Mouse (Mus musculus) heart, adult 18-20 months (tissue): ENCODE results near the gene Hsf2bp. TPM values are rescaled to one million over a fixed set of nuclear protein-coding genes. Genes with fewer than 3 reads are reported as not detected.

ENCODE experiments used
- DNase-seq, 2 experiments: peaks; one replicate each; pipeline ENCODE4 v3.0.0; 2021 to 2022; ENCODE audit warnings: mixed read lengths in 1 of 2
- total RNA-seq, 2 experiments: library from RNA; stranded (reverse); gene quantifications; 2 replicates each; pipeline ENCODE4 v1.2.3; 2021

The Hsf2bp gene
- total RNA-seq, 2 experiments from 2014 or later: 1.2 to 1.4 TPM

DNA sequence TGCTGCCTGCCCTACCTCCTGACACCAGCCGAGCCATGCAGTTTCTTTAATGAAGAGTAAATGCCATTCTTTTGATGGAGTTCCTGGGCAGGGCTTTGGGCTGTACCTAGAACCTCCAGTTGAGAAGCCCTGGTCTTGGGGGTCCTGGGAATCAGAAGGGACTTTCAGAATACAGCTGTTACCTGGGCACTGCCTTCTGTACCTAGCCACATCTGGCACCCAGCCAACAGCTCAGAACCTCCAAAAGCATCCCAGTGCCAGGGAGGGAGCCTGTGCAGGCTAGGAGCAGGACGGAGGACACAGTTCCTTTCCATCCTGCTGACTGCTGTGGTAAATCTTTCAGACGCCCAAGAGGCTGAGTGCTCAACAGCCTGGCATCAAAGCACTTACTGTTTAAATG is 100.3 kb downstream of the Hsf2bp start:
- DNase-seq: no peak

DNA sequence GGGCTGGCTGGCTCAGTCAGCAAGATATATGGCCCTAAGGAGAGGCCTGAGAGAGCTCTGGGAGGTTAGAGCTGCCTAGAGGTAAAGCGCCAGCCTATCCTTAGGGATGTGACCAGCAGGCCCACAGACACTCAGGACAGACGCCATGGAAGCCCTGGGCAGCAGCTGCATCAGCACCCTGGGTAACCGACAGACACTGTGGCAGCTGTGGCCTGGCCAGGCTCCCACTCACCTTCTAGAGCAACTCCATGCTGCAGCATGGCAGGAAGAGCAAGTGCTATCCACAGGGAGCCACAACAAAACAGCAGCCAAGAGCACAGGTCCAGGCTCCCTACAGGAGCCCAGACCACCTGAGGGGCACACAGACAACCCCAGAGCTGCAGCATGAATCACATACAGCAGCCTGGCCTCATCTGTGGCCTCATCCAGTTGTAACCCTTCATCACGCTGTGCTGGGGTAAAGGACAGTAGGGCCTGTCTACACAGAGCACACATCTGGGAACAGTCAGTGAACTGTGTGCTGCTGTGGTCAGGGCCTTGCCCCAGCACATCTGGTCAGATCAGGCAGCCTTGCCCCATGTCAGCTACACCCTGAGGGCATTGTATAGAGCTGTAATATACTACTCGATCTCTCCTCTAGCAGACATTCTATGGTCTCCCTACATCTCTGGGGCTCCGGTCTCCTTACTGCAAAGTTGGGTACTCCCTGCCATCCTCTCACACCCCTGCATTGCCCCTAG is 100.9 kb downstream of the Hsf2bp start:
- DNase-seq: no peak

DNA sequence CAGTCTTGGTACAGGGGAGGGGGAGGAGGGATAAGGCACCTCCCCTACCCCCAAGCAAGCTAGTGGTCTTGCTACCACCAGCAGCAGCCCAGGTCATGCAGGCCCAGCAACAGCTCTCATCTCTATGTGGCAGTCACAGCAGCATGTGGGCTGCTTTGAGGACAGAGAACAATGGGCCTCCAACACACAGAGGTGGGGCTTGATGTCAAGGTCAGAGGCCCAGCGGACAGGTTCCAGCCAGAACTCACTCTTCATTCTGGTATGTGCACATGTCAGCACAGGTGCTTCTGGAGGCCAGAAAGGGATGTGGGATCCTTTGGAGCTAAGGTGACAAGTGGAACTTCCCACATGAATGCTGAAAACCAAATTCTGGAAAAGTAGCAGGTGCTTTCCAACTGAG is 102.2 kb downstream of the Hsf2bp start:
- no peak for DNase-seq

DNA sequence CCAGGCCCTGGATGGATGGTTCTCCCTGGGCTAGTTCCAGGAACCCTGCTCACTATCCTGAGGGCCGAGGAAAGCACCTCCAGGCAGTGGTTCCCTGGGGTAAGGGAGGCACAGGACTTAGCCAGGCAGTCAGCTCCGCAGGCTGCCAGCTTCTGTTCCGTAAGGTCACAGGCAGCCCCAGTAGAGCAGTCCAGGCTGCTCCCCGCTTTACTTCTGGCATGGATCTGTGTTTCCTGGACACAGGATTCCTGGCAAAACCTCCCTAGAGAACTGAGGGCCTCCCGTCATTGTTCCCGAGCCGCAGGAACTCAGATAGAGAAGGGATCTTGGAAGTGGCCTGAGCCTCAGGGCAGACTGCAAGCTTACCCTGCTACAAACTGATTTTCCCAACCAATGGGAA is 104.7 kb downstream of the Hsf2bp start:
- peak; percentile 70 to 90 for DNase-seq

DNA sequence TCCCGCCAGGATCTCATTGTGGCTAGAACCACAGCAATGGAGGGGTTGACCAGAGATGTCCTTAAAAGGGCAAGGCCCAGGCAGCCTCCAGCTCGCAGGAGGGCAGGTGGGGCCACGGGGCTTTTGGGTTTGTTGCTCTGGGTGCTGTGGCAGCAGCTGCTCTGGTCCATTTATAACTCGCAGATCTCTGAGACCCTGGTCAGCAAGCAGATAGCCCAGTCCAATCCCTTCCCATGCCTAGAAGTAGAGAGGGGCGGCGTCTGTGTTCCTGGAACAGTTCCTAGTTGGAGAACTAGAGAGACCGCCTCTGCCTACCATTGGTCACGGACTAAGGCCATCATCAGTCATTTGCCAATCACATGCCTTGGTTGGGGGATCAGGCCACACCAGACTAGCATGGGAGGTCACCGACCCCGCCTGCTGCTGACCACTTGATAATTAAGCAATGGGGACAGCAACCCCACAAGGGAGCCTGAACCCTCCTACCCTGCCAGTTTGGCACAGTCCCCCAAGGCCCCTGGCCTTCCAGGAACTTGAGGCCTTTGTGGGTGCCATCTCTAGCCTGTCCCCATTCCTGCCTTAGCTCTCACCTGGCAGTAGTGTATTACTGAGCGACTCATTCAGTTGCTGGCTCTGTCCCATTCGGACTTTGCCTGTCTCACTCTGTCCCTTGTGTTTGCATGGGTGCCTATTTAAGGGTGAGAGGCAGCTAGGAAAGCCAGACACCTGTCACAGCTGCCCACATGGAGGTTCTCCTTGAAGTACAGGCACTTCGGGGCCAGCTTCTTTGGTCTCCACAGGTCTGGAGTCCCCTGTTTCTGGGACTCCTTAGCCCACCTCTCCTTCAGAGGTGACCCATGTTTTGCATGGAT is 106.1 kb downstream of the Hsf2bp start:
- DNase-seq: no peak

DNA sequence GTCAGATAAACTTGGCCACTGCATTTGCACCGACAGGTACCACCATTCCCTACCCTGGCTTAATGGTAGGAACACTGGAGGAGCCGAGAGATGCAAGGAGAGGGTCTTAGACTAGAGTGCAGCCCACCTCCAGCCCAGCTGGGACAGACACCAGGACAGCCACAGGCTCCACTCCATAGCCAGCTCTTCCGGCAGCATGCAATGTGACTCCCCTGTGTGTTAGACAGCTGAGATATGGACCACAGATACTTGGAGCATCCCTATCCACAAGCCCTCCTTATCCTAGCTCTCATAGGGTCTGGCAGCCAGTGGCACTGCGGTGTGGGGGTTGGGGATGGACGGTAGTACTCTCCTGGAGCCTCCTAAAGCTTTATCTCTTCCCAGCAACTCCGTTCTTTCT is 107.1 kb downstream of the Hsf2bp start:
- no peak for DNase-seq

DNA sequence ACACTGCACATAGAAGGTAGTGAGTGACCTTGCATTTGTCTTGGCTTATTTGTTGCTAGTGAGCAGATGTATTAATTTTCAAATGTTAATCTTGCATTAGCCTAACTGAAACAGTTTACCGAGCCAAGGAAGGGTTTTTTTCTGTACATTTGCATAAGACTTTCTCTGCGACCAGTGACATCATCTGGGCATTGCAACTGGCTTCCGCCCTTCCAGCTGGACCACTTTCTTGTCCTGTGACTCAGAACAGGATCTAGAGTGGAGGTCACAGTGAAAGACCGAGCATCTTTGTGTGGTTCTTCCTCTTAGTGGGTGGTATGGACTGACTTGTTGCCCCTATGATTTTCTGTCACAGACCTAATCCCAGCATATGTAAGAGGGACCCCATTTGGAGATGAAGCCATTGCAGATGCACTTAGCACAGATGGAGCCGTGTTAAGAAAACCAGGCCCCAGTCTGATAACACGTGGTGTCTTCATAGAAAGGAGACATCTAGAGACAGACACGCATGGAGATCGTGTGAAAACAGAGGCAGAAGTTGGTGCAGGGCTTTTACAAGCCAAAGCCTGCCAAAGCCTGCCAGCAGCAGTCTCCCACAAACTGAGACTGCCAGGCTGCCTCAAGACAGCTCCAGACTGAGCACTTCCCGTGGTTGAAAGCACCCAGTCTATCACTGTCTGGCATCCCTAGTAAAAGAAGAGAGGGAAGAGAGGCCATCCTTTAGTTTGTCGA is 108.1 kb downstream of the Hsf2bp start:
- no peak for DNase-seq

DNA sequence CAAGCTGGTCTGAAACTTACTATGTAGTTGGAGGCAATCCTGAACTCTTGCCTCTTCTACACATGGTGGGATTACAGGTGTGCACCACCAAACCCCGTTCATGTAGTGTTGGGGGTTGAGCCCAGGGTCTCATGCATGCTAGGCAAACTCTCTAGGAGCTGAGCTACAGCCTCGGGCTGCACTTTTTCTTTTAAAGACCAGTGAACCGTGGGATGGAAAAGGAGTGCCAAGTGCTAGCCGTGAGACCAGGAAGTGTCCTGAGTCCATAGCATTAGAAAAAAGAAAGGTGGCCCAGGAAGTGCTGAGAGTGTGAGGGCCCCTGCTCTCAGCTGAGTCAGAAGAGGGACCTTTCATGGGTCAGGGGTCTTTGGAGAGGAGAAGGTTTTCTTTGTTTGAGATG is 111.9 kb downstream of the Hsf2bp start:
- DNase-seq: no peak

DNA sequence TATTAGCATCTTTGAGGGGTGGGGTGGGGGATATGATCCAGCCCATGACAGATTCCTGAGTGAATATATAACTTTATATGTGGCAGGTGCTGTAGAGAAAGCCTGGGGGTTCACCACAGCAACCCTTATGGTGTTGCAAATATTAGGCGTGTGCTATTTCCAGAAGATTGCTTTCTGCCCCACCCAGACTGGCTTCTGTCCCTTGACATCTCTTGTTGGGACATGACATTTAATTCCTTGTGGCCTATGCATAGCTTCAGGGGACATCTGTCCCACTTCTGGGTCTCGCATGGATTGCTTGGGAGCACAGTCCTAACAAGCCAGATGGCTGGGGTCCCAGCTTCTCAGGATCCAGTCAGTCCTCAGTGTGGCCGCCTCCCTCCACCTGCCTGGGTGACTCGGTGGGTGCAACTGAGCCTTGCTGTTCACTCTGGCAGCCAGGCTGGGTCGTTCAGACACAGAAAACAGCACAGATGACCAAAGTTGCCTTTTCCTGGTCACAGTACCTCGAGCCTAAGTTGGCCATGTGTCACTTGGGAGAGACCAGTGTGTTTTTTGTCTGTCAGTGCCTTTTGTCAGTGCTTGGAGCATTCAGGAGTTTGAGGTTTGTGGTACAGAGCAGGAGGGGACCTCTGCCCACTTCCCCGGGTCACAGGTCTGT is 112.7 kb downstream of the Hsf2bp start:
- DNase-seq: no peak

DNA sequence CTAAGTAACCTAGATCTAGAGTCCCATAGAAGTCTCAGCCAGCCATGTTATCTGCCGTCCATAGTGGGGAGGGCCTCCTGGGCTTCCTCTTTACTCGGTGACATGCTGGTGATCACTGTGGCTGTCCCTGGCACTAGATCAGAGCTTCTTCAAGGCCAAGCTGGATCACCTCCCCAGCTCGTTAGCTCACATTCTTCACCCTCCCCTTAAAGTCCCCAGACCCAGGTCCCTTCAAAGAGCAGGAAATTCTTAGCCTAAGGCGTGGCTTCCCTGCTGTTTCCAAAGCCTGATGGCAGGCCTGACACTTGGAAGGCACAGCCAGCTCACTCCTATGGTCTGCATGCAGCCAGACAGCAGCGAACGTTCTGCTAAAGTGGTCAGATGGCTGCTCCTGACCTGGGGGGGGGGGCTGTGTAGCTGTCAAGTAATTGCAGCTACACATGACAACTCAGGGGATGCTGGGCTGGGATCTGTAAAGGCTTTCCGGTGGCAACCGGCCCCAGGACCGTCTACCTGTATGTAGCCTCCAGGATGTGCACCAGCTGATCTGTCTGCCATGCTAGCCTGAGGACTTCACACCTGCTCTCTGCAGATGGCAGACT is 115.5 kb downstream of the Hsf2bp start:
- DNase-seq: peak in 1 of 2 experiments; percentile 73

DNA sequence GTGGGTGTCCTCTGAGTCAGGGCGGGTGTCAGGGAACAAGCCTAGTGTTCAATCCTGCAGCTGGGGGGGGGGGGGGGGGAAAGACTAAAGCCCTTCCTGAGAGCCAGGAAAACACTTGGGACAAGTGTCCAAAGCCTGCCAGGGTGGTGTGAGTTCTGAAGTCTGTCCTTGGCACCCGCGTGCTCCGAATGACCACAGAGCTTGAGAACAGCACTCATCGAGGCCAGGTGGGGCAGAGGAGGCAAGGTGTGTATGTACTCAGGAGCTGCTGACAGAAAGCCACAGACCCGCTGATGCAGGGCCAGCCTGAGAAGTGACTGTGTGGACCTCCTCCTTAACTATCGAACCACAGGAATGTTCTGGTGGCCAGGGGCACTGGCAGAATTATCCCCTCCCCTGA is 116.5 kb downstream of the Hsf2bp start:
- DNase-seq: no peak

DNA sequence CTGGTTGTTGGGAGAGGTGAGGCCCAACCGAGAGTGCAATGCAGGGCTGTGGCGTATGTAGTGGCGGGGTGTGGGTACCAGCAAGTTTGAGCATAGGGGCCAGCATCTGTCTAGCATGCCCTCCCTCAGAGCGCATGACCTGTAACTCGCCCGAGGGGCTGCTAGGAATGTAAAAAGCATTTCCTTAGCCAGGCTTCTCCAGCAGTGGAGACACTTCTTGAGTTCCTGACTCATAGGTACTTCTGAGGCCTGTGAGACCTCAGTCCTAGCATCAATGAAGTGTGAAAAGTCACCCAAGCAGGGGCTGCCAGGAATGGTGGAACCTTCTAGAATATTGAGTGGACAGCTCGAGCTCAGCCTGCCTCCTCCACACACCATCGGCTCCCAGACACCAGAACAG is 117.8 kb downstream of the Hsf2bp start:
- no peak for DNase-seq

DNA sequence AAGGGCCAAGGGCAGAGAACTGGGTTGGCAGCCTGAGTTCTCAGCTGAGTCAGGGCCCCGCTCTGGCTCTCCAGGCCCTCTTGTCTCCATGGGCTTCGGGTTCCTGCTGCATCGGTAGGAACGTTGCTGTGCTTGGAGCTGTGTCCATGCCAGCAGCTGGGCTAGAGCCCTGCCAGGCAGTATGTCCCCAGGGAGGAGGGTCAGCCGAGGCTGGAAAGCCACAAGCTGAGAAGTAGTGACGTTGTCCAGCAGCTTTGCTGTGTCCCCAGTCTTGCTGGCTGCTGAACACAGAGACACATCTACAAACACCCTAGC is 119.7 kb downstream of the Hsf2bp start:
- DNase-seq: peak in 1 of 2 experiments; percentile 48

DNA sequence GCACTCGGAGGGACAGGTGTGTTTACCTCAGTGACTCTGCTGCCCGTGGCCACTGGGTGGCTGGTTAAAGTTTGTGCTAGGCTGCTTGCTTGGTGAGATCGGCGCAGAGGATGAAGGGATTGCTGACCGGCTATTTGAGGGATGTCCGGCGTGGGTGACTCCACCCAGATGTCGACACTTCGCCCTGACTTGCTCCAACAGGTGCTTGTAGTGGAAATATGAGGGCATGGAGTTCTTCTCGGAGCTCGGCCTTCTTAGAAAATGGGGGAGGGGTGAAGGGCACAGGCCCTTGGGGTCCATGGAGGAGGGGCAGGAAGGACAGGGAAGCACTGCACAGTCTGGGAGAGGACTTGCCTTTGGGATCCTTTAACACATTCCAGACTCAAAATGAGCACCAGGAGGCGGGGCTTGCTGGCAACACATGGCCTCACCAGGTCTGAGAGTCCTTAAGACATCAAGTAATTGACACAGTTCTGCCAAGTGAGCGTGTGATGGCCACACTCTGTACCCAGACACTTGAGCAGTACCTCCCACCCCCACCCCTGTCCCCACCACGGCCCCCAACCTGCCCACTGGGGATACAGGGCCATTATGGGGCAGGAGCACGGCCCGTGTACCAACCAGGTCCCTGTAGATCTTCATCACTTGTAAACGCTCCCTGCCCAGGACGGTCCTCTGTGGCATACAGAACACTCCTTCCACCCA is 120.2 kb downstream of the Hsf2bp start:
- DNase-seq: no peak

DNA sequence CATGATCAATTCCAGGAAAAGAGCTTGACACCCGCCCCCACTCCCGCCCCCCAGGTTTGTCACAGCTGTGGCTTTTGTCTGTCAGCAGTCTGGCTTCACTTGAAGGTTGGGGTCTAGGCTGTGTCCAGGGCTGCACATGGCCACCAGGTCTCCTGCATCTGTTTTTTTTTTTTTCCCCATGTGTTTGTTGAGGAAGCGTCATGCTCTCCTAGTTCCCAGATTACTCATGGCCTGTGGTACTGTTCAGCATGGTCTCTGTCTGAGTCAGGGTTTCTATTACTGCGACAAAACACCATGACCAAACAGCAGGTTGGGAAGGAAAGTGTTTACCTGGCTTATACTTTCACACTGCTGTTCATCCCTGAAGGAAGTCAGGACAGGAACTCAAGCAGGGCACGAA is 121.8 kb downstream of the Hsf2bp start:
- no peak for DNase-seq

DNA sequence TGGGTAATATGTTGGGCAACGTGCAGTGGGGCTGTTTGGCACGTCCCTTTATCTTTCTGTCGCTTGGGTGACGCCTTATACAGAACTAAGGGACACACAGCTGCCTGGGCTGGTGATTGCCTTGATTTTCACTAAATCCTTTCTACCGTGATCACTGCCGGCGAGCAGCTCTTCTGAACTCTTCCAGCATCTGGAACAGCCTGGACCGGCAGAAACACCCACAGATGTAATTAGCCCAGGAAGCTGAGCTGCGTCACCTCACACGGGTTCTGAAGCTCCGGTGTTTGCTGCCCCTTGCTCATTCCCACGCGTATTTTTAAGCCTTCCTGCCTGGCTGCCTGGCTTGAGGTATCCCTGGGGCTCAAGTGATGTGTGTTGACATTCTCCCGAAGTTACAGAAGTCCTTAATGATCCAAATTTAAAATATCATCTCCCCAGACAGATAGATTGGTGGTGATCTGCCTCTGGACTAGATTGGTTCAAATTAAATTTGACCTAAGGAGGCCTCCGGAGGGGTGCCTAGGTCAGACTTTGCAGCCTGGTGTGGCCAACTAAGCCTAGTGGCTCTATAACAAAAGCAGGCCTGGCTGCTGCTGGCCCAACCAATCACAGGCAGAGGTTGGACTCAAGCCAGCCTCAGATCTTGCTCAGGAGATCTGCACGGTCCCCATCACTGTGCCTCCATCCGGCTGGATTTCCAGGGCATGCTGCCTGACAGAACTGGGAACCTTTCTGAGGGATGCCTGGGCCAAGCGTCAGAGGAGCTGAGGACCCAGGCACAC is 123.1 kb downstream of the Hsf2bp start:
- DNase-seq: peak in 1 of 2 experiments; percentile 32

DNA sequence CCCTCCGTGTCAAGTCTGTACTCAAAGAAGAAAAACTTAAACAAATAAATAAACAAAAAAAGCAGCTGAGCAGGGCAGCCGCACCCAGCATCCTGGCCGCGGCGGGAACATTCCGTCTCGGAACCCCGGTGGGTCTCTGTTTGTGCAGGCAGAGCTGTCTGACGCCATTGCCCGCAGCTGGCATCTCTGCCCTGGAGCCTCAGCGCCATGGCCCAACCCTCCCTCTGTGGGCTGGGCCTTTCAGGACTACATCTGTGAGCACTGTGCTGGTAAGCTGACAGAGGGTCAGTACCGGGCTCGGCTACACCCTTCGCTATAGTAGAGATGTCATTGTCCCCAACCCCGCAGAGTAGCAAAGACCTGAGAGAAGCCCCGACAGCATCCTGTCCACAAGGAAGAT is 123.8 kb downstream of the Hsf2bp start:
- peak in 1 of 2 experiments; percentile 47 for DNase-seq

DNA sequence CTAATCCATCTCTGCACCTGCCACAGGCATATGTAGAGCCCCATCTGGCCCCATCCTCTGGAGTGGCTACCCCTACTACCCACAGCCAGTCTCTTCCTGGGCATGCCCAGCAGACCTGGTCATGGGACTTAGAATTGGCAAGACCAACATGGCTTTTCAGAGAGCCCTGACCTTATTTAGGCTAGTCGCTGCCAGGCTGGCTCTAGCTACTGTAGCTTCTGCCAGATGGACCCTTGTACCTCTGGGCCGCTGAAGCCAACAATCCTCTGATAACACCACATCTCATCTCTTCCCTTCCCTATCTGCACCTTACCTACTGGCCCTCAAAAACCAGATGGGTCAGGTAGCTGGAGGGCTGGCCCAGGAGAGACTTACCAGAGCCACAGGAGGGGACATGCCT is 127.2 kb downstream of the Hsf2bp start:
- peak in 1 of 2 experiments; percentile 52 for DNase-seq

DNA sequence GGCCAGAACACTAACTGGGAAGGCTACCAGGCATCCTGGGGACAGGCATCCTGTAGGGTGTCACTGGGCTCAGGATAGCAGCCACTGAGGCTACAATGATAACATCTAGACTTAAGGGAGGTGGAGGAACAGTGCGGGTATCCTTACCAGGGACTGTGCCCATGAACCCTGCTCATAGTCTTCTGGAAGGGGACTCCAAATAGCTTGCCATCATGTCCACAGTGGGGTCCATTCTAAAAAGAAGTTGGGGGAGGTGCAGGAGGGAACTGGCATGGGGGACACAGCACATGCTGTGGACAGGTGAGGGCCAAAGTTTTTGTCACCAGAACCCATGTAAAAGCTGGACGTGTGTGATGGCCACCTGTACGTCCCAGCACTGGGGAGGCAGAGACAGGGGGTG is 129.7 kb downstream of the Hsf2bp start:
- DNase-seq: no peak

DNA sequence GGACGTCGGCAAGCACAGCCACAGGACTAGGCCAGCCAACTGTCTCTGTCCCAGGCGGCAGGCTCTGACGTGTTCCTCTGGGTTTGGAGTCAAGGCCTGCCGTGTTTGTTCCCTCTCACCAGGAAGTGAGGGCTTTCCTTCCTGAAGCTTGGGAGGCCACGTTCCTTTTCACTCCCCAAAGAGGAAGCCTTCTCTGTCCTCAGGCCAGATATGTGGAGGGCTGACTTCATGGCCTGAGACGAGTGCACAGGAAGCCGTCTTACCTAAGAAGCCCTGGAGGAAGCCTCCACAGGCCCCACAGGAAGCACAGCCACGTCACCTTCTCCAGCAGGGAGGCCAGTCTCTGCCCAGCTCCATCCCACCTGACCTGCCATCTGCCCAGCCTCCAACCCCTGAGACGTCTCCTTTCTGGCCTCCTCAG is 130.3 kb downstream of the Hsf2bp start:
- DNase-seq: peak; percentile 74 to 93
